Mouse (Mus musculus): ENCODE data around the gene Lrrc29. TPM values are rescaled to one million over a fixed set of nuclear protein-coding genes. Genes with fewer than 3 reads are reported as not detected.
"Not testable (repeated sequence)": the region's sequence is repeated elsewhere in the genome, so short reads cannot be mapped to it uniquely, and the experiment has no call there.

The Lrrc29 gene
- polyA plus RNA-seq, 1 experiment from 2014 or later, result 9.5 TPM

DNA sequence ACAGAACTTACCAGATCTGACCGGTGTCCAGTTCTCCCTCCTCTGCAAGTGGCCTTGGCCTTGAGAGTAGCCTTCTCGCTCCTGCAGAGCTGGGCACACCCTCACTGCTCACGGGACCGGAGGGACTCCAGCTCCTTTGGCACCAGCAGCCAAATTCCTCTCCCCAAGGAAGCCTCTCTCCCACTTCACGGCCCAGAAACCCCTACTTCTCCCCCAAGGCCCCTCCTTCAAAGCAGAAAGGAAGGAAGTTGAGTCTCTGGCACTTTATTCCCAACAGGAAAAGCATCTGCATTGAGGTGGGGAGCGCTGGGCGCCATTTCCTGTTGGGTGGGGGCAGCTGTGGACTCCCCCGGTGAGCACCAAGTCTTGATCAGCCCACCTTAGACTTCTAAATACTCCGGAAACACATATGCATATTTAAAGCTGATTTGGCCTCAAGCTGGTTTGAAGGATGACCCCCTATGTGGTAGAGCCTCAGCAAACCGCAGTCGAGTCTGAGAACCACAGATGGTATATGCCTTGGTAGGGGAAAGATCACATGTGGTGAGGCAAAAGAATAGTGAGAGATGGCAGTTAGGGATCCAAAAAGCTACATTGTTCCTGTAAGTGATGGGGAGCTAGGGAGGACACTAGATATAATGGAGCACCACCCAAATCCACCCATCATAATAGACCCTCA lies 30.0 kb downstream of the Lrrc29 start, which contains the start of gene Exoc3l:
TSS of gene Exoc3l (minus strand) at position 207 of the 679 bp plus-strand sequence.
- Histone ChIP-seq H3K9ac (peak within 1 kb of the TSS; percentile 99), H3K27me3 (peaks cover 2% of the 10 kb centered on the region; the same call in 1 of the 2 replicates), H3K4me1 (replicated peaks) (peaks cover 45% of the 10 kb centered on the region), H3K4me2 (peak within 1 kb of the TSS; percentile 95), H3K9me3 (replicated peaks) (no peaks in the 10 kb centered on the region), H3K4me3 (replicated peaks) (peak within 1 kb of the TSS; percentile 99), H3K27ac (peak within 1 kb of the TSS; percentile 97), H3K36me3 (peaks cover 25% of the 10 kb centered on the region)
- no peak for ATAC-seq (ENCODE audit: low read depth)
- DNase-seq, result no peak
- 32% methylated on average over 11 of the region's 11 CpGs for WGBS (ENCODE audit: insufficient replicate concordance)

- 55% methylated on average over 11 of the region's 11 CpGs for WGBS (ENCODE audit: insufficient replicate concordance)
- peaks cover 44% of the 10 kb centered on the region for H3K4me1 ChIP-seq (replicated peaks)
- peaks cover 9% of the 10 kb centered on the region for H3K27me3 ChIP-seq
- H3K4me2 ChIP-seq, result peak overlapping the region; percentile 95
- H3K27ac ChIP-seq, result 0 out of 2 replicates have a peak overlapping the region, but pooled peaks have one; percentile 97
- H3K9me3 ChIP-seq (replicated peaks), result no peaks in the 10 kb centered on the region
- DNase-seq, result no peak
- H3K4me3 ChIP-seq (replicated peaks), result peak overlapping the region; percentile 33; the same call in 1 of the 2 replicates
- H3K9ac ChIP-seq, result no peak overlapping the region
- ATAC-seq (ENCODE audit: low read depth), result no peak
- H3K36me3 ChIP-seq, result peaks cover 17% of the 10 kb centered on the region
These were observed 30.8 kb downstream of the Lrrc29 start for GRCm38 (mm10) chr8:105295256-105295655.

DNA sequence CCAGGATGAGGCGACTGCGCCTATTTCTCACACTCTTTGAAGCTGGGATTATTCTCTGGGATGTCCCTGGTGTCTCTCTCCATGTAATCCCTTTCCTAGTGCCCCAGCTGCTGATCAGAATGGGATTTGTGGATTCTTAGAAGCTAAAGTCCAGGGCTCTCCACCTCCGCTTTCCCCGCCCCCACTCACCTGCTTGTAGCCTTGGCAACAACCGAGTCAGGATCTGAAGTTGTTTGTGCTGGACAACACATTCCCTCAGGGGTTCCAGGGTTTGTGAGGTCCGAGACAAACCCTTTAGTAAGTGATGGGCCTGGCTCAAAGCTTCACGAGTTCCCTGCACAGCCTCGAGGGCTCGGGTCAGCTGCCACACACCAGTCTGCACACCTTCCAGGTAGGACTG lies 31.3 kb downstream of the Lrrc29 start:
- 71% methylated on average over 9 of the region's 9 CpGs for WGBS (ENCODE audit: insufficient replicate concordance)
- ATAC-seq (ENCODE audit: low read depth) (no peak), DNase-seq (no peak)
- Histone ChIP-seq H3K9me3 (replicated peaks) (no peaks in the 10 kb centered on the region), H3K27me3 (peaks cover 14% of the 10 kb centered on the region), H3K4me1 (replicated peaks) (peaks cover 44% of the 10 kb centered on the region), H3K4me3 (replicated peaks) (peak overlapping the region; percentile 33; the same call in 1 of the 2 replicates), H3K27ac (no peak overlapping the region), H3K4me2 (peak overlapping the region; percentile 95), H3K9ac (no peak overlapping the region), H3K36me3 (peaks cover 12% of the 10 kb centered on the region)

DNA sequence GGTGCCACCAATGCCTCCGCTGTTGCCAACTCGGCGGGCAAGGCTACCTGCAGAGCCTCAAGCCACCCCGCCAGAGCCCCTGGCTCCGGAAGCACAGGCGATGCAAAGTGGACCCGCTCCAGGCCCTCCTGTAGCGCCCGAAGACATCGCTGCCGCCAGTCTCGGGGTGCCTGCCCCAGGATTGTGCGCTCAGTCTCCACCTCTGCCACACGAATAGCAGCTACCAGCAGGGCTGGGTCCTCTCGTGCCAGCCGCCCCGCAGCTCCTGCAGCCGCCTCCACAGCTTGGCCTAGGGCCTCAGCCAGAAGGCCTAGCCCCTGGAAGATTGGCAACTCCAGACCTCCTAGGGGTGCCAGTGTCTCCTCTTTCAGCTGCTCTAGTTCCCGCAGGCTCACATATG lies 32.7 kb downstream of the Lrrc29 start:
- DNase-seq (no peak), ATAC-seq (ENCODE audit: low read depth) (no peak)
- Histone ChIP-seq H3K9me3 (replicated peaks) (no peaks in the 10 kb centered on the region), H3K4me3 (replicated peaks) (no peak overlapping the region), H3K4me1 (replicated peaks) (peaks cover 46% of the 10 kb centered on the region), H3K27me3 (peaks cover 20% of the 10 kb centered on the region), H3K4me2 (no peak overlapping the region), H3K9ac (no peak overlapping the region), H3K27ac (no peak overlapping the region), H3K36me3 (peaks cover under 1% of the 10 kb centered on the region)
- WGBS (ENCODE audit: insufficient replicate concordance), result 78% methylated on average over 19 of the region's 19 CpGs

GRCm38 (mm10) chr8:105292471-105292870 lies 33.6 kb downstream of the Lrrc29 start:
- peaks cover 47% of the 10 kb centered on the region for H3K4me1 ChIP-seq (replicated peaks)
- 74% methylated on average over 7 of the region's 7 CpGs for WGBS (ENCODE audit: insufficient replicate concordance)
- H3K9me3 ChIP-seq (replicated peaks), result no peaks in the 10 kb centered on the region
- no peak overlapping the region for H3K4me2 ChIP-seq
- H3K9ac ChIP-seq, result no peak overlapping the region
- no peaks in the 10 kb centered on the region for H3K36me3 ChIP-seq
- H3K4me3 ChIP-seq (replicated peaks), result no peak overlapping the region
- no peak for DNase-seq
- peaks cover 23% of the 10 kb centered on the region for H3K27me3 ChIP-seq
- ATAC-seq (ENCODE audit: low read depth), result no peak
- no peak overlapping the region for H3K27ac ChIP-seq

DNA sequence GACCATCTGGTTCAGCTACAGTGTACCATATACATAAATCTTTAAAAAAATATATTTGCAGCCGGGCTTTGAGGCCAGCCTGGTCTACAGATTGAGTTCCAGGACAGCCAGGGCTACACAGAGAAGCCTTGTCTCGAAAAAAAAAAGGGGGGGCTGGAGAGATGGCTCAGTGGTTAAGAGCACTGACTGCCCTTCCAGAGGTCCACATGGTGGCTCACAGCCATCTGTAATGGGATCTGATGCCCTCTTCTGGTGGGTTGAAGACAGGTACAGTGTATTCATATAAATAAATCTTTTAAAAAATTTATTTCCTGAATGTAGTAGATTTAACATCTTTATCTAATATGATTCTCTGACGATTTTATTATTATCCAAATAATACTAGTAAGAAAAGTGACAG lies 34.3 kb downstream of the Lrrc29 start:
- not testable (repeated sequence) for H3K4me3 ChIP-seq (replicated peaks); H3K9me3 ChIP-seq (replicated peaks); DNase-seq; H3K9ac ChIP-seq; ATAC-seq (ENCODE audit: low read depth); H3K36me3 ChIP-seq; H3K4me2 ChIP-seq; H3K27ac ChIP-seq
- Histone ChIP-seq H3K27me3 (peaks cover 23% of the 10 kb centered on the region), H3K4me1 (replicated peaks) (peaks cover 43% of the 10 kb centered on the region)
- WGBS (ENCODE audit: insufficient replicate concordance), result 38% methylated on average over 3 of the region's 3 CpGs

GRCm38 (mm10) chr8:105291364-105291763 lies 34.7 kb downstream of the Lrrc29 start:
- not testable (repeated sequence) for H3K4me2 ChIP-seq; H3K4me3 ChIP-seq (replicated peaks); H3K9ac ChIP-seq; H3K36me3 ChIP-seq; H3K27ac ChIP-seq; H3K9me3 ChIP-seq (replicated peaks); ATAC-seq (ENCODE audit: low read depth); DNase-seq
- Histone ChIP-seq H3K4me1 (replicated peaks) (peaks cover 38% of the 10 kb centered on the region), H3K27me3 (peaks cover 28% of the 10 kb centered on the region)
- WGBS (ENCODE audit: insufficient replicate concordance), result 73% methylated on average over 8 of the region's 8 CpGs

DNA sequence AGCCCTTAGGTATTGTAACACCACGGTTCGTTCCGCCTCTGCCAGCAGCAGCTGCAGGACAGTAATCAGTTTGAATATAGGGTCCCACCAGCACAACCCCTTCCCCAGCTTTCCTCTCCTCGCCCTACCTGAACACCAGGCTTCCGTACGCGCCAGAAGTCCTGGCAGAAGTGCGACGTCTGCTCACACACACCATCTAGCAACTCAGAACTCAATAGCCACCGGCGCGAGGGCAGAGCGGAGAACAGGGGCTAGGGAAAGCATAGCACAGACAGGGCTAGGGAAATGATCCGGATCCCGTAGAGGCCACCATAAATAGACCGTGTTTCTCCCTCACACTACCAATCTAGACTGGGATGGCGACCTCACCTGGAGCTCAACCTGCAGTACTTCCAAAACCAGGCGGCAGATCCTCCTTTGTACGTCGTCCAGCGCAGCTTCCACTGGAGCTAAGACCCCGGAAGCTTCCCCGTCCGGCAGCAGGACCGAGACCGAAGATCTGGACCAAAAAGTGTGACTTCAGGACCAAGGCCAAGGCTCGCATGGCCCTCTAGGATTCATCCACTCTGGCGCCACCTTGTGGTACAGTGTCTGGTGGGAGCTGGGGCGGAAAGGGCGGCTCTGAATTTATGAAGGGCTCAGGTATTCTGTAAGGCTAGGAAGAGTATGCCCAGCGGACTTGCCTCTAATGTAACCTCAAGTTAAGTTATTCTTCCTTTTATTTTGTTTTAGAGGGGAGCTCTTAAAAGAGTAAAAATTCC lies 35.3 kb downstream of the Lrrc29 start:
- H3K27me3 ChIP-seq, result peaks cover 32% of the 10 kb centered on the region
- no peak overlapping the region for H3K27ac ChIP-seq
- no peaks in the 10 kb centered on the region for H3K36me3 ChIP-seq
- 17% methylated on average over 31 of the region's 31 CpGs for WGBS (ENCODE audit: insufficient replicate concordance)
- ATAC-seq (ENCODE audit: low read depth) (no peak), DNase-seq (peak; percentile 81)
- no peaks in the 10 kb centered on the region for H3K9me3 ChIP-seq (replicated peaks)
- no peak overlapping the region for H3K9ac ChIP-seq
- peaks cover 32% of the 10 kb centered on the region for H3K4me1 ChIP-seq (replicated peaks)
- peak overlapping the region; percentile 61; the same call in 1 of the 2 replicates for H3K4me3 ChIP-seq (replicated peaks)
- H3K4me2 ChIP-seq, result peak overlapping the region; percentile 87

- ATAC-seq (ENCODE audit: low read depth), result peak; percentile 16
- Histone ChIP-seq H3K9me3 (replicated peaks) (no peaks in the 10 kb centered on the region), H3K4me2 (peak within 1 kb of the TSS; percentile 87), H3K27ac (peak within 1 kb of the TSS; percentile 59; the same call in 1 of the 2 replicates), H3K4me1 (replicated peaks) (peaks cover 29% of the 10 kb centered on the region), H3K36me3 (no peaks in the 10 kb centered on the region), H3K4me3 (replicated peaks) (peak within 1 kb of the TSS; percentile 61), H3K9ac (peak within 1 kb of the TSS; percentile 55), H3K27me3 (peaks cover 40% of the 10 kb centered on the region)
- 4% methylated on average over 43 of the region's 43 CpGs for WGBS (ENCODE audit: insufficient replicate concordance)
- no peak for DNase-seq
These were observed 36.1 kb downstream of the Lrrc29 start, which contains the start of gene 4931428F04Rik for GRCm38 (mm10) chr8:105289805-105290460. Gene 4931428F04Rik, minus strand, starts transcription at chr8:105289864.

GRCm38 (mm10) chr8:105288958-105289732 lies 36.9 kb downstream of the Lrrc29 start:
- Histone ChIP-seq H3K9ac (peak overlapping the region; percentile 55), H3K27ac (peak overlapping the region; percentile 59; the same call in 1 of the 2 replicates), H3K4me1 (replicated peaks) (peaks cover 29% of the 10 kb centered on the region), H3K36me3 (no peaks in the 10 kb centered on the region), H3K4me2 (peak overlapping the region; percentile 87), H3K27me3 (peaks cover 46% of the 10 kb centered on the region), H3K9me3 (replicated peaks) (no peaks in the 10 kb centered on the region), H3K4me3 (replicated peaks) (peak overlapping the region; percentile 61)
- 1% methylated on average over 53 of the region's 53 CpGs for WGBS (ENCODE audit: insufficient replicate concordance)
- ATAC-seq (ENCODE audit: low read depth) (peak; percentile 82), DNase-seq (peak; percentile 82)
